Mouse (Mus musculus): ENCODE data around the gene Chrm1.

DNA sequence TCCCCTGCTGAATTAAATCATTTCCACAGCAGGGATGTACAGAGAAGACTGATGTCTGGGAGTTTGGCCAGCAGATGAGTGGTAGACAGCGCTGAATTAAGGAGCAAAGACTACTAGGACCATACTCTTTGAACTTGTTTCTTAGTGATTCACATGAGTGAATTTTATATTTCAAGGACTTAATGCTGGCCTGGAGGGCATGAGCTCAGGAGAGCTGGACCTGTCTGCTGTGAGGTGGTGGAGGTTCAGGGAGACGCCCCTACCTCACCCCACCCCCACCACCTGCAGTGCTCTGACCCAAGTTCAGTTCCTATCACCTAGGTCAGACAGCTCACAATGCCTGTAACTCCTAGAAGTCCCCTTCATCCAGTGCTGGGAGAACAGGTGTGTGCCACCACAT, 17.2 kb upstream of the Chrm1 start:
- no peak for TF ChIP-seq MAX (IDR thresholded peaks at IDR 0.05; ENCODE audit: low read length)
- no peak for TF ChIP-seq CTCF (IDR thresholded peaks at IDR 0.05 in 2 of 3, conservative IDR thresholded peaks at IDR 0.05 in 1 of 3; ENCODE audit: control insufficient read depth in 1 of 3, insufficient read depth in 1 of 3, low read depth in 2 of 3, low read length in 3 of 3, poor library complexity in 1 of 3, severe bottlenecking in 1 of 3)
- no peak for TF ChIP-seq MEF2A (IDR thresholded peaks at IDR 0.05; ENCODE audit: extremely low read depth, insufficient replicate concordance, low read depth, low read length, poor library complexity, severe bottlenecking)
- no peak for TF ChIP-seq ZNF384 (IDR thresholded peaks at IDR 0.05; ENCODE audit: low read depth, low read length)

Measured in MEL (cell line).